Mouse (Mus musculus) forebrain, embryonic 15.5 days (tissue): ENCODE measurements around the gene Egln1. TPM values are rescaled to one million over a fixed set of nuclear protein-coding genes. Genes with fewer than 3 reads are reported as not detected.

Experiments
- ATAC-seq: fragments of 200-750 bp; cut with Nextera tagmentation; replicated peaks from 2 replicates; pipeline ENCODE4 v1.8.0; 2017; ENCODE audit warnings: mild to moderate bottlenecking, moderate TSS enrichment, moderate library complexity
- H3K27ac ChIP-seq: fragments of 300-500 bp; sonication (generic); replicated peaks from 2 replicates; pipeline ENCODE4 v1.5.1; 2015; ENCODE audit warnings: mild to moderate bottlenecking, inconsistent platforms
- H3K27me3 ChIP-seq: fragments of 300-500 bp; sonication (generic); 2 replicates; pipeline ENCODE4 v1.6.1; 2015; ENCODE audit warnings: inconsistent platforms
- H3K36me3 ChIP-seq: fragments of 300-500 bp; sonication (generic); 2 replicates; pipeline ENCODE4 v1.6.1; 2015; ENCODE audit warnings: mild to moderate bottlenecking, inconsistent platforms
- H3K4me1 ChIP-seq: fragments of 300-500 bp; sonication (generic); 2 replicates; pipeline ENCODE4 v1.6.1; 2015; ENCODE audit warnings: inconsistent platforms
- H3K4me2 ChIP-seq: fragments of 300-500 bp; sonication (generic); replicated peaks from 2 replicates; pipeline ENCODE4 v1.6.1; 2015; ENCODE audit warnings: mild to moderate bottlenecking, inconsistent platforms
- H3K4me3 ChIP-seq: fragments of 300-500 bp; sonication (generic); 2 replicates; pipeline ENCODE4 v1.5.1; 2015; ENCODE audit warnings: mild to moderate bottlenecking, inconsistent platforms
- H3K9ac ChIP-seq: fragments of 300-500 bp; sonication (generic); replicated peaks from 2 replicates; pipeline ENCODE4 v1.6.1; 2015; ENCODE audit warnings: mild to moderate bottlenecking, inconsistent platforms
- H3K9me3 ChIP-seq: fragments of 300-500 bp; sonication (generic); 2 replicates; pipeline ENCODE4 v1.6.1; 2016; ENCODE audit warnings: inconsistent platforms
- WGBS: fragments of 180-500 bp; shearing (Covaris S2); methylation state at CpG from one replicate; pipeline ENCODE4 v1.1.7; 2015; ENCODE audit warnings: mixed read lengths; 5-methylcytosine and 5-hydroxymethylcytosine counted together
- polyA plus RNA-seq: library from polyadenylated mRNA; unstranded; fragments of >200 nt; fragmentation: Nextera tagmentation; extraction: Ambion mirVana; gene quantifications from 2 replicates; pipeline ENCODE4 v1.2.1, GENCODE M21; 2015

Gene Egln1
- polyA plus RNA-seq, 1 experiment from 2014 or later: 20.9 TPM

DNA sequence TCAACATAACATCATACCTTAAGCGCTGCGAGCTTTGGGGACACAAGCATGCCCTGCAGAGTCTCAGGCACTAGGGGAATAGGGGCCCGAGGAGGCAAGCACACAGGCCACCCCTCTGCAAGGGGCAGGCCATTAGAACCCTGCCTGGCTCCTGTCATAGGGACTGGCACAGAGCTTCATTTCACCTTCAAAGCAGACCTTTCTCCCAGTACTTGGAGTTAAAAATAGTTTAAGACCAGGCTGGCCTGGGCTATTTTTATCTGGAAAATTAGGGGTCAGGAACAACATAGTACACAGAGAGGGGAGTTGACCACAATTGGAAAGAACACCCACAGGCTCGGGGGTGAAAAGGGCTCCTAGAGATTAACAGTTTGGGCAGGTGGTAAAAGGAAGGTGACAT, 11.8 kb downstream of the Egln1 start:
- 94% methylated on average over 4 of the region's 4 CpGs for WGBS
- no peak for ATAC-seq

DNA sequence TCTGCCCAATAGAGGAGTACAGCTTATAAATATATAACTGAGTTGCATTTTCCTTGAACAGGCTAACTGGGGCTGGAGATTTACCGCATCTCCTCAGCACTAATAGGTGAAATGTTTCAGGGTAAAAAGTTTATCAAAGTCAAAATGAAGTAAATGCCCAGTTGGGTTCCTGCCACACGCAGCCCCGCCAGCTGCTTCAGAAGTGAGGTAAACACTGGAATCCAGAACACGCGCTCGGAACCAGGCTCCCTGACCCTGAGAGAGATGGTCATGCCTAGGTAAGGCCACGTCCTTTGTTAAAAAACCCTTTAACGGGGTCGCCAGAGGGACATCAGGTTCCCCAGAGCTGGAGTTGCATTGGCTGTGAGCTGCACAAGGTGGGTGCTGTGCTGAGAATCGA, 12.4 kb downstream of the Egln1 start:
- Histone ChIP-seq H3K9ac (no peak overlapping the region), H3K4me2 (no peak overlapping the region), H3K4me1 (no peaks in the 10 kb centered on the region), H3K9me3 (no peaks in the 10 kb centered on the region), H3K4me3 (no peak overlapping the region), H3K27me3 (no peaks in the 10 kb centered on the region), H3K36me3 (peaks cover 3% of the 10 kb centered on the region; the same call in 1 of the 2 replicates), H3K27ac (no peak overlapping the region)
- no peak for ATAC-seq
- WGBS: 97% methylated on average over 10 of the region's 10 CpGs

More for the DNA sequence above, 11.8 kb downstream of the Egln1 start:
- Histone ChIP-seq H3K36me3 (peaks cover 3% of the 10 kb centered on the region; the same call in 1 of the 2 replicates), H3K4me3 (no peak overlapping the region), H3K27me3 (no peaks in the 10 kb centered on the region), H3K4me1 (no peaks in the 10 kb centered on the region), H3K4me2 (no peak overlapping the region), H3K27ac (no peak overlapping the region), H3K9me3 (no peaks in the 10 kb centered on the region), H3K9ac (no peak overlapping the region)

DNA sequence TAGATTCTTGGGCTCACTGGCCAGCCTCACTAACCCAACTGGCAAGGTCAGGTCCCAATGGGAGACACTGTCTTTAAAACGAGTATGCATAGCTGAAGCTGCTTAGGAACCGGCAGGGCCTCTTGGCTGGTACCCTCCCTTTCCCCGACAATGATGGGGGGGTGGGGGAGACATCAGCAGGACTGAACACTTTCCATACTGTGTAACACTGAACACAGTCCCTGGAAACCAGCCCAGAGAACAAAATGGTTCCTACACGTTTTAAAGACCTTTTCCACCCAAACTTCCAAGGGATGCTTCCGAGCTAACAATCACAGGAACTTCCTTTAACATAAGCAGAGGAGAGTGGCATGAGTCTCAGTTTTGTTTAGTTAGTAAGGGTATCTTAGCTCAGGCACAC, 14.0 kb downstream of the Egln1 start:
- H3K9me3 ChIP-seq: no peaks in the 10 kb centered on the region
- peaks cover 4% of the 10 kb centered on the region for H3K4me1 ChIP-seq
- WGBS: 87% methylated on average over 5 of the region's 5 CpGs
- no peak overlapping the region for H3K4me2 ChIP-seq
- no peak overlapping the region for H3K4me3 ChIP-seq
- no peak for ATAC-seq
- H3K36me3 ChIP-seq: peaks cover 3% of the 10 kb centered on the region; the same call in 1 of the 2 replicates
- H3K27ac ChIP-seq: no peak overlapping the region
- H3K9ac ChIP-seq: no peak overlapping the region
- no peaks in the 10 kb centered on the region for H3K27me3 ChIP-seq

DNA sequence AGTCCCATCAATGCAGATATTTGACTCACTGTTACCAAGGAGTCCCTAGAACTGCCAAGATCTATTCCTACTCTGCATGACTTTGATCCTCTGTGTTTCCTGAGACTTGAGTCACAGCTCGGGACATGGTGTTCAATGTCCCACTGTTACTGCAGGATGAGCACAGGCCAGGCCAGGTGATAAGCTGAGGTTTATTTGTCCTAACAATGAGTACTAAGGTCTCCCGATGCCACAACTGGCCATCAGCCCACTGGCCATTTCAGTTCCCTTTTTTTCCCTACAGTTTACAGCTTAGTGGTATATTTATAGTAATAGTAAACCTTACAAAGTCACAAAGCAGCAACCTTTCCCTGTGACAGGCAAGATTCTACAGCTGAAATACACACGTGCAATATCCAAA, 16.7 kb downstream of the Egln1 start:
- peaks cover 8% of the 10 kb centered on the region for H3K4me1 ChIP-seq
- peaks cover 3% of the 10 kb centered on the region; the same call in 1 of the 2 replicates for H3K36me3 ChIP-seq
- no peak overlapping the region for H3K9ac ChIP-seq
- H3K9me3 ChIP-seq: no peaks in the 10 kb centered on the region
- H3K4me3 ChIP-seq: no peak overlapping the region
- WGBS: 88% methylated on average over 3 of the region's 3 CpGs
- H3K4me2 ChIP-seq: no peak overlapping the region
- no peak for ATAC-seq
- H3K27me3 ChIP-seq: no peaks in the 10 kb centered on the region
- no peak overlapping the region for H3K27ac ChIP-seq

DNA sequence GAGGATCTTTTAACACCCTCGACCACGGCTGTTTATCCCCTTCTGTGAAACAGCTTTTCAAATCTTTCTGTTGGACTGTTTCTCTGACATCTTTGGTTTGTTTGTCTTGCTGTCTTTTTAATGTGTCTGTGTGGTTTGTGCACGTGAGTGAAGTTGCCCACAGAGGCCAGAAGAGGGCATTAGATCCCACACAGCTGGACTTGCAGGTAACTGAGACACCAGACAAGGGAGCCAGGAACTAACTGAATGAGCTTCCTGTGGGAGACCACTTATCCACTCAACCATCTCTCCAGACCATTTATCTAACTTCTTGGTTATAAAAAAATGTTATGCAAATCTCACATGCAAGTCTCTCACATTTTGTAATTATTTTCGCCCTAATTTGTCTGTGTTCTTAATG, 18.5 kb downstream of the Egln1 start:
- no peak overlapping the region for H3K27ac ChIP-seq
- no peaks in the 10 kb centered on the region for H3K27me3 ChIP-seq
- WGBS: 84% methylated on average over 4 of the region's 4 CpGs
- H3K4me3 ChIP-seq: no peak overlapping the region
- H3K9me3 ChIP-seq: no peaks in the 10 kb centered on the region
- peaks cover 8% of the 10 kb centered on the region for H3K4me1 ChIP-seq
- ATAC-seq: no peak
- H3K9ac ChIP-seq: no peak overlapping the region
- no peak overlapping the region for H3K4me2 ChIP-seq
- no peaks in the 10 kb centered on the region for H3K36me3 ChIP-seq

DNA sequence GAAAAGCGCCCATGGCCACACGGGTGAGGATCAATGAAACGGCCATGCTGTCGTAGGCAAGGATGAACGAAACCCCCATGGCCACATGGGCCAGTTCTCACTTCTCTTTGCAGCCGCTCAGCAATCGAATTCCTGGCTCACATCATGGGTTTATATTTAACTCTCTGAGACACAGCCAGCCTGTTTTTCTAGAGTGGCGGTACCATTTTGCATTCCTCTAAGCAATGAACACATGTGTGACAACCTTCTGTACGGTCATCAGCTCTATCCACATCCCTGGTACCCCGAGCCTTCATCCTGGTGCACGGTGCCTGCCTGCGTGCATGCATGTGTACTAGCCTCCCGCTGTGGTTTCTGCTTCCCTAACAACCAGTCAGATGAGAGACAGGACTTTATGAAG, 19.0 kb downstream of the Egln1 start:
- no peaks in the 10 kb centered on the region for H3K36me3 ChIP-seq
- H3K4me1 ChIP-seq: peaks cover 8% of the 10 kb centered on the region
- no peak for ATAC-seq
- H3K27ac ChIP-seq: no peak overlapping the region
- WGBS: 87% methylated on average over 13 of the region's 13 CpGs
- no peaks in the 10 kb centered on the region for H3K27me3 ChIP-seq
- H3K9ac ChIP-seq: no peak overlapping the region
- H3K4me2 ChIP-seq: no peak overlapping the region
- no peak overlapping the region for H3K4me3 ChIP-seq
- no peaks in the 10 kb centered on the region for H3K9me3 ChIP-seq

DNA sequence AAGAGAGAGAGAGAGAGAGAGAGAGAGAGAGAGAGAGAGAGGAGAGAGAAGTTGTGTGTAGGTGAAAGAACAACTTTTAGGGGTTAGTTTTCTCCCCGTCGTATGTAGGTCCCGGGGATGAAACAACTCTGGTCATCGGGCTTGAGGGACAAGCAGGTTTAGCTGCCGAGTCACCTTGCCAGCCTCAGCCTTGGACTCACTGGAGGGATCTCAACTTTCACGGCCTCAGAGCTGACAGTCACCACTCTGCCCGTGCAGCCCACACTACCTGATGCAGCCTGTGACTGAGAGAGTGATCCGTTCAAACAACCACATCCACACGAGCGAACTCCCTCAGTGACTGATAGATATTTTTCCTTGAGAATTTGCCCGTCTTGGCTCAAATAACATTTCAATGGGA, 20.1 kb downstream of the Egln1 start:
- Histone ChIP-seq H3K9ac (no peak overlapping the region), H3K4me1 (peaks cover 8% of the 10 kb centered on the region), H3K4me2 (no peak overlapping the region), H3K9me3 (no peaks in the 10 kb centered on the region), H3K4me3 (no peak overlapping the region), H3K36me3 (no peaks in the 10 kb centered on the region), H3K27me3 (no peaks in the 10 kb centered on the region), H3K27ac (no peak overlapping the region)
- ATAC-seq: no peak
- 92% methylated on average over 11 of the region's 11 CpGs for WGBS

DNA sequence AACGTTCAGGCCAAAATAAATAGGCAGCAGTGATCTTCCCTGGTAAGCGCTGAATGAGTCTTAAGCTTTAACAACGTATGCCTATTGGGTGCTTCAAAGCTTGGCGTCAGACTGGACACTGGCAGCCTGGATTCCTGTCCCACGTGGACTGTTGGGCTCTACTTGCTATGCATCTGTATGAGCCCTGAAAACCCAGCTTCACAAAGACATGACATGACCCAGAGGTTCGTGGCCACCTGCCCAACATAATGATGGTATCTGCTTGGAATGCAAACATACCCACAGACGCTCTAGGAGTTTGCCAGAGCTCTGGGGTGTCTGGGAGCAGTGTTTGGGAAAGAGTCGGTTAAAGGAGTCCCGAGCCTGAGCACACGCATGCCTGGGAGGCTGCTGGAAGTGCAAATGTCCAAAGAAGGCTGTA, 22.8 kb downstream of the Egln1 start:
- H3K27me3 ChIP-seq: no peaks in the 10 kb centered on the region
- H3K36me3 ChIP-seq: no peaks in the 10 kb centered on the region
- peaks cover 11% of the 10 kb centered on the region for H3K4me1 ChIP-seq
- no peaks in the 10 kb centered on the region for H3K9me3 ChIP-seq
- no peak overlapping the region for H3K27ac ChIP-seq
- ATAC-seq: no peak
- no peak overlapping the region for H3K9ac ChIP-seq
- H3K4me3 ChIP-seq: no peak overlapping the region
- 80% methylated on average over 10 of the region's 10 CpGs for WGBS
- H3K4me2 ChIP-seq: no peak overlapping the region

DNA sequence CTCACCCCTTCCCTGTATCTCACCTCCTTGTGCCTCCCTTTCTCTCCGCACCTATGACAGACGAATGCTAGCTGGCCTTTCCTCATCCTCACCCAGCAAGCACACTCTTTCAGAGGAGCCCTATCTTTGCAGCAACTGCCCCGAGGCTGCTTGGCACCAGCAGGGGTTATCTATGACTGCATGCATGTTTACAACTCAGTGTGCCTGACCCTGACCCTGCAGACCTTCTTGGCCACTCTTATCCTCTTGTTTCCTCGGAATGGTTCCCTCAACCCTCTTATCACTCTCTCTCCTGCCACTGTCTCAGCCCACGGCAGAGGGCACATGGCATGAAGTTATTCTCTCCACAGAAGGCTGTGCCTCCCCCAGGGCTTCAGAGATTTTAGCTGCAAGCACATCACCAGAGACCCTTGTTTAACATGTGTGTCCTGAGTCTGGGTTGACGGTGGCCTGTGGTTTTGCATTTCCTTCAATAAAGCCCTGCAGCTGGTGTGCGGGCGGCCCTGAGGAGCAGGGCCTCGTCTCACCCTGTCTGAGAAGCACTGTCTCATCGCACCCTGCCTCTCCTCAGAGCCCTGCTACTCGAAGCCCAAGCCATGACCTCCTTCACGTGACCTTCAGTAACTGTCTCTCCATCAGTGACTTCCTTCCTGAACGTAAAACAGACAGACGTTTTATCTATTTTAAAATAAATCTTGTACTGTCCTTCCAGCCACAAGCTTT, 23.4 kb downstream of the Egln1 start:
- Histone ChIP-seq H3K9me3 (no peaks in the 10 kb centered on the region), H3K4me2 (no peak overlapping the region), H3K4me3 (no peak overlapping the region), H3K27ac (no peak overlapping the region), H3K9ac (no peak overlapping the region), H3K27me3 (no peaks in the 10 kb centered on the region), H3K4me1 (peaks cover 11% of the 10 kb centered on the region), H3K36me3 (no peaks in the 10 kb centered on the region)
- ATAC-seq: no peak
- 92% methylated on average over 14 of the region's 14 CpGs for WGBS

DNA sequence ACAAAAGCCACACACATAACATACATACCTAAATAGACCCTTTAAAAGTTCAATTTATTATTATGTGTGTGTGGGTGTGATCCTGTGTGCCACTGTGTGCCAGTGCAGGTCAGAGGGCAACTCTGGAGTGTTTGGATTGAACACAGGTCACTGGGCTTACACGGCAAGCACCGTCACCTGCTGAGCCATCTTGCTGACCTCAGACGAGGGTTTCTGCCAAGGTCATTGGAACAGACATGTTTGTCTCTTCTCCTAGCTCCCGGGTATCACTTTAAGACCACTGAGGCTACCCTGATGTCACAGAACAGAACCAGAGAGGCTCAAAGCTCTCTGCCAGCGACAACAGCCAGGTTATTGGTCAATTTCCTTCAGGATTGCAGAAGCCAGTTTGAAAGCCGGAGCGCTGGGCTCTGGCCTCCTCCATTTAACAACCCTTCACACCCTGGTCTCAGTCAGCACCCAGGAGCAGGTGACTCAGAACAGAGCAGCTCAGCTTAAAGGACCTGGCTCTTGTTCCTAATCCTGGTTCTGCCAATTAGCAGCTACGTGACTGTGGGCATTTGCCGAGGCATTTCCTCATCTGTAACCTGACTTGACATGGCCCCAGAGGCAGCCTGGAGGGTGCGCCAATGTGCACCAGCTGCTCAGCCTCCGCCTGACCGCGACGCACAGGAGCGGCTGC, 25.0 kb downstream of the Egln1 start:
- ATAC-seq: no peak
- Histone ChIP-seq H3K4me1 (peaks cover 6% of the 10 kb centered on the region; the same call in 1 of the 2 replicates), H3K4me2 (no peak overlapping the region), H3K36me3 (no peaks in the 10 kb centered on the region), H3K9ac (no peak overlapping the region), H3K27ac (no peak overlapping the region), H3K9me3 (no peaks in the 10 kb centered on the region), H3K27me3 (no peaks in the 10 kb centered on the region), H3K4me3 (no peak overlapping the region)
- WGBS: 84% methylated on average over 15 of the region's 15 CpGs

DNA sequence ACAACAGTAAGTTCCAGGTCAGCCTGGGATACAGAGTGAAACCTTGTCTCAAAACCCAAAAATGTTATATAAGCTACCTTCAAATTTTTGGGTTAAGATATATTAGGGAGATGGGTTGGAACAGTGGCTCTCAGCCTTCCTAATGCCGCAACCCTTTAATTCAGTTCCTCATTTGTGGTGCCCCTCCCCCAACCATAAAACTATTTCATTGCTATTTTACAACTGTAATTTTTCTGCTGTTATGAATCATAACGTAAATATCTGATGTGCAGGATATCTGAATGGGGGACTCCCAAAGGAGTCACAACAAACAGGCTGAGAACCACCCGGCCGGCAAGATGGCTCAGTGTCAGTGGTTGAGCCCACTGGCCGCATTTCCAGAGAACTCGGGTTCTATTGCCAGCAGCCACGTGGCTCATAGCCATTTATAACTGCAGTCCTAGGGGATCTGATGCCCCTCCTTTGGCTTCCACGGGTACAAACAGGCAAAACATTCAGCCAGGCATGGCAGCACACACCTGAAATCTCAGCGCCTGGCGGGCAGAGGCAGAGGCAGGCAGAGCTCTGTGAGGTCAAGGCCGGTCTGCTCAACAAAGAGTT, 26.5 kb downstream of the Egln1 start:
- Histone ChIP-seq H3K4me2 (no peak overlapping the region), H3K4me1 (peaks cover 16% of the 10 kb centered on the region), H3K27me3 (no peaks in the 10 kb centered on the region), H3K36me3 (no peaks in the 10 kb centered on the region), H3K4me3 (no peak overlapping the region), H3K27ac (no peak overlapping the region), H3K9me3 (no peaks in the 10 kb centered on the region), H3K9ac (no peak overlapping the region)
- ATAC-seq: no peak
- 86% methylated on average over 11 of the region's 11 CpGs for WGBS
